Mouse (Mus musculus) E14TG2a.4 (cell line): ENCODE measurements around the gene Ccdc51.

Experiments
- CTCF ChIP-seq: conservative IDR thresholded peaks from 2 replicates; pipeline ENCODE4 v1.5.1; 2014; ENCODE audit warnings: low read length
- NANOG ChIP-seq: IDR thresholded peaks from 2 replicates; pipeline ENCODE4 v1.6.1; 2014; ENCODE audit warnings: borderline replicate concordance, low read length, mixed read lengths

GRCm38 (mm10) chr9:109124164-109124563, 41.9 kb downstream of the Ccdc51 start:
- TF ChIP-seq CTCF (no peak), NANOG (no peak)
